Mouse (Mus musculus) heart, adult 8-10 months (tissue): ENCODE results near the gene Nfkbie. TPM values are rescaled to one million over a fixed set of nuclear protein-coding genes. Genes with fewer than 3 reads are reported as not detected.

Source experiments
- DNase-seq: peaks from one replicate; pipeline ENCODE4 v3.0.0; 2022; ENCODE audit warnings: low spot score
- total RNA-seq, 4 experiments: library from RNA; stranded (reverse); gene quantifications; 2 replicates each; pipeline ENCODE4 v1.2.4; 2022

Gene Nfkbie
- total RNA-seq, 4 experiments from 2014 or later = 0.65 to 1.5 (median 1.3) TPM

DNA sequence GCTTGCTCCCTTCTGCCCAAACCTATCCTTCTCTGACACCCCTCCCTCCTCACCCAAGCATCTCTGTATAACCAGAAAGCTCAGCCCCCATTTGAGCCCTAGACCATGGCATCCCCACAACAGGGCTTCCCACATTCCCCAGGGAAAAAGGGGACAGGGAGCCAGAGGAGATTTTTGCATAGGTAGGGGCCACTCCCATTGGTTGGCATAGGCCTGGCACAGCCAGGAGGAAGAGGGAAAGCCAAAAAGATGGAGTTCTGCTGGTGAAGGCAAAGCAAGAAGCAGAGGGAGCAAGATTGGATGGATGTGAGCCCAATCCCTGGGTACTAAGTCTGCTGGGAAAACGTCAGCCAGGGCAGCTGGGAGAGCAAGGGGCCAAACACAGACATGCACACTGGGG, 12.4 kb upstream of the Nfkbie start:
- DNase-seq = no peak

DNA sequence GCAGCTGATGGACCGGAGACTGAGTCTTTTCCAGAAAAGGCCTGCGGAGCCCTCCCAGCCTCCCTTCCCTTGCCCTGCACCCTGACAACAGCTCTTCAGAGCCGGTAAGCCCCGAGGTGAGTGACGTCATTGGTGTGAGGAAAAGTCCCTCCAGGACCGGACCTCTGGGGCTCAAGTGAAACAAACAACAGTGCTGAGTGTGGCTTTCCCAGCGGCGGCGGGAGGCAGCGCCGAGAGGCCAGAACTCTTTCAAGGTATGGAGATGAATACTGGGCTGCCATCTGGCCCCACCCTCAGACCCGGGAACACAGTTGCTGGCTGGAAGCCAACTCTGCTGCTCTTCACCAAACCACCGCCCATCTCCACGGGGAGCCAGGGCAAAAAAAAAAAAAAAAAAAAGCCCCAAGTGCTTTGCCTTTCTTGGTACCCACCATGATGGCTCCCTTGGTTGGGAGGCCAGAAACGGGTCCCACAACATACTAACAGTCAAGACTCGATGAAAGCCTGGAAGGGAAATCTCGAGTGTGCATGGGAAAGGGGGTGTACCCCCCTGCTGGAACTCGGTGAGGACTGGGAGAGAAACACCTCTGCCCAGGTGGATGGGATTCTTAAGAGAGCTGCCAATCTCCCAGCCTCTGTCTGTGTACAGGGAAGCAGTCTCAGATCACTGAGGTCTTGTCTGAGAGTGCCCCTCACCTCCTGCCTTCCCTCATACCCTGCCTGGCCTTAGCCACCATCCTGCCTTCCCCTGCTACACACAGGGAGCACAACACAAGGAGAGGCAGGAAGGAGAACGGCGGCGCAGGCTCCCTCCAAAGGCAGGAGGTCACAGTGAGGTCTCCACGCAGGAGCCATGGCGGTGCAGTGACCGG, 11.3 kb upstream of the Nfkbie start:
- no peak for DNase-seq

GRCm38 (mm10) chr17:45544873-45545277, 10.6 kb upstream of the Nfkbie start:
- no peak for DNase-seq

DNA sequence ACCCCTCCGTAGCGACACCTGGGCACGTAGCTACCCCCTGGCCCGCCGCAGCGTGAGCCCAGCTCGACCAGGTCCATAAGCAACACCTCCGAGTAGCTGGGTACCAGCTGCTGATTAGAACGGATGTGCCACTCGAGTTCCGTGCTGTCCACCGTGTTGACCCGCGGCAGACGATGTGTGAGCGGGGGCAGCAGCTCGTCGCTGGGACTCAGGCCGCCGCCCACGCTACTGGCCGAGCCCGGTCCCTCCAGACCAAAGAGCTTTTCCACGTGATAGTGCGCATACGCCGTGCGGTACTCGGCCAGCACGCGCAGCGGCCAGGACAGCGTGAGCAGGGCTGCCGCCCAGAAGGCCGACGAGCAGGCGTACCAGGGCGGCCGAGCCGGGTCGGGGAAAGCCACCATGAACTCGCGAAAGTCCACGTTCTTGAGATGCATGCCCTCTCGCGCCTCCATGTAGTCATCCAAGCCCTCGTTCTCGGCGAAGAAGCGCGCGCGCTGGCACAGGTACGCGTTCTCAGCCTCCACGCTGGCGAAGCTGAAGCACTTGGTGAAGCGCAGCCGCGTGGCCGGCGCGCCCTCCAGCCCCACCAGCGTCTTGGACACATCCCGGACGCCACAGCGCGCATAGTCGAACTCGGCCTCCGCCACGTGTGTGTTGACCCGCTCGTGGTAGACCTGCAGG, 10.1 kb upstream of the Nfkbie start:
- DNase-seq = no peak

DNA sequence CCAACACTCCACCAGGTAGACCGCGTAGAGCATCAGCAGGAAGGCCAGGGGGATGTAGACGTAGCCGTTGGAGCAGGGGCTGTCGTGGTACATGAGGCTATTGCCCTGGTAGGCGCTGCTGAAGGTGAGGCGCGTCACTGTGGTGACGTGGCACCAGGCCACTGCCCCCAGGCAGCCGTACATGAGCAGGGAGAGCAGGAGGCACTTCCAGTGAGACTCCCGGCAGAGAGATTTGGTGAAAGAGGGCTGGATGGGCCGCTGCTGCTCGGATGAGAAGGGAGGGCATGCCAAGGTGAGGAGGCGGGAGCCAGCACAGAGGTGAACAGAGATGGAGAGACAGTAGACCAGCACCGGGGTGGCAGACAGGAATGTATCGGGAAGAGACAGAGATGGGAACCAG, 8.6 kb upstream of the Nfkbie start:
- DNase-seq = no peak

DNA sequence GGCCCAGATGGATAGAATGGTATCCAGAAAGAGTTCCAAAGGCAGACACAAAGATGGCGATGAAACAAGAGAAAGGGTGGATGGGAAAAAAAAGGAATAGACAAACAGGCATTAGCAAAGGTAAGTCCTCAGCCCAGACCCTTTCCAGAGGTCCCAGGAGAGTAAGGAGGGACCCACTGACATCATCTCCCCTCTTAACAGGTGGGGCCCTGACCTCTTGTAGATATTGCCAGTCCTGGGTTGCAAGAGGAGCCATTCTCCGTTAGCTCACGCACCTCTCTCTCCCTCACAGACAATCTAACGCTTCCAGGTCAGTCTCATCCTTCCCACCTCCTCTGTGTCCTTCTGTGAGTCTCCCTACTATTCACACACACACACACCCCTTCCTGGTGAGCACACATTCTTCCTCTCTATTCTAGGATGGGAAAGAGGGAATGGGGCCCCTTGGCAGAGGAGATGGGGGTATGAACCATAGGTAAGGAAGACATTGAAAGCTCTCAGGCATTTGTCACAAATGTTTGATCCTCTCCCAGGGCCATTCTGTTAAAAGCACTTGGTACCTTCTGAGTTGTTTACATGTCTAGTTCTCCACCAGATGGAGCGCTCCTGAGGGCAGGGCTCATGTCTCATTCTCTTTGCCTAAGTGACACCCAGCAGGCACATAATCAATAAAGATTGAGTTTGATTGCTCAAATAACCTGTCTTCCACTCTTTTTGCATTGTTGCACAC, 7.9 kb upstream of the Nfkbie start:
- DNase-seq = no peak

- DNase-seq = no peak
These were observed 6.7 kb upstream of the Nfkbie start for GRCm38 (mm10) chr17:45548541-45549512.

GRCm38 (mm10) chr17:45549617-45550181, 5.8 kb upstream of the Nfkbie start, which contains the start of gene Tmem151b:
TSS of gene Tmem151b (minus strand) at chr17:45549677.
- no peak for DNase-seq

DNA sequence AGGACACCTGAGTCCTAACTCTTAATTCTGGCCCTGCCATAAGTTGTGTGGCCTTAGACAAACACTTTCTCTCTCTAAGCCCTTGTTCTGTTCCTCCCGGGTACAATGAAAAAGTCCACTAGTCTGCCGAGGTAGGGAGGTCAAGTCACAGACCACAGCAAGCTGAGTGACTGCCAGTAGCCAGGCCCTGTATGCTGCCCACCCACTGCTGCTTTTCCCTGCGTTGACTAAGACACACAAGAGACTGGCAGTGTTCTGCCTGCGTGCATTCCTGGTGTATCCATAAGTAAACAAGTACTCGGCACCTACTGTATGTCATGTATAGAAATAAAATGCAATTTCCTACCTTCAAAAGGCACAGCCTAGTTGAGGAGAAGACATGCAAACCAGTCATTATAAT, 5.2 kb upstream of the Nfkbie start:
- no peak for DNase-seq

GRCm38 (mm10) chr17:45551249-45551796, 4.2 kb upstream of the Nfkbie start:
- DNase-seq = no peak

GRCm38 (mm10) chr17:45551816-45552451, 3.6 kb upstream of the Nfkbie start:
- DNase-seq = peak; percentile 82

DNA sequence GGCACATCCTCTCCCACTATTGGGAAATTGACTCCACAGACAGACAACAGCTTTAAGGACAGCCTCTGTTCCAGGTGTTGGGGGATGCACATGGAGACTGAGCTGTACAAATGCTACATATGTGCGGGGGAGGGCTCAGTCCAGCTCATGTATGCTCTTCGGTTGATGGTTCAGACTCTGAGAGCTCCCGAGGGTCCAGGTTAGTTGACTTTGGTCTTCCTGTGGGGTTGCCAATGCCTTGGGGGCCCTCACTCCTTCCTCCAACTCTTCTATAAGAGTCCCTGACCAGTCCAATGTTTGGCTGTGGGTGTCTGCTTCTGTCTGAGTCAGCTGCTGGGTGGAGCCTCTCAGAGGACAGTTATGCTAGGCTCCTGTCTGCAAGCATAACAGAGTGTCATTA, 2.4 kb upstream of the Nfkbie start:
- DNase-seq = no peak

- no peak for DNase-seq
These were observed 1.1 kb upstream of the Nfkbie start for GRCm38 (mm10) chr17:45554420-45554819.

DNA sequence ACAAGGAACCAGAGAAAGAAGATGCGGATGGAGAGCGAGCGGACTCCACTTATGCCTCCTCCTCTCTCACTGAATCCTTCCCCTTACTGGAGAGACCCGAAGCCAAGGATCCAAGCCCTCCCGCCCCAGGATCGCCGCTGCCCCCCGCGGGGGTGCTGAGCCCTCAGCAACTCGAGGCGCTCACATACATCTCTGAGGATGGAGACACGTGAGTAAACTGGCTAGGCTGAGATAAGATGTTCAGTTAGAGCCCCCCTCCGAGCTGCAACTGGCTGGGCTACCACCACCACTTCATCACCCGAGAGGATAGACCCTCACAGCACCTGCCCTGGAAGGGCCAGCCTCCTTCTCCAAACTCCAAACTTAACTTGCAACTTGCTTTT, 595 bp downstream of the Nfkbie start:
- no peak for DNase-seq

GRCm38 (mm10) chr17:45556514-45557245, 1.2 kb downstream of the Nfkbie start:
- DNase-seq = no peak

GRCm38 (mm10) chr17:45557246-45557824, 1.8 kb downstream of the Nfkbie start:
- no peak for DNase-seq

DNA sequence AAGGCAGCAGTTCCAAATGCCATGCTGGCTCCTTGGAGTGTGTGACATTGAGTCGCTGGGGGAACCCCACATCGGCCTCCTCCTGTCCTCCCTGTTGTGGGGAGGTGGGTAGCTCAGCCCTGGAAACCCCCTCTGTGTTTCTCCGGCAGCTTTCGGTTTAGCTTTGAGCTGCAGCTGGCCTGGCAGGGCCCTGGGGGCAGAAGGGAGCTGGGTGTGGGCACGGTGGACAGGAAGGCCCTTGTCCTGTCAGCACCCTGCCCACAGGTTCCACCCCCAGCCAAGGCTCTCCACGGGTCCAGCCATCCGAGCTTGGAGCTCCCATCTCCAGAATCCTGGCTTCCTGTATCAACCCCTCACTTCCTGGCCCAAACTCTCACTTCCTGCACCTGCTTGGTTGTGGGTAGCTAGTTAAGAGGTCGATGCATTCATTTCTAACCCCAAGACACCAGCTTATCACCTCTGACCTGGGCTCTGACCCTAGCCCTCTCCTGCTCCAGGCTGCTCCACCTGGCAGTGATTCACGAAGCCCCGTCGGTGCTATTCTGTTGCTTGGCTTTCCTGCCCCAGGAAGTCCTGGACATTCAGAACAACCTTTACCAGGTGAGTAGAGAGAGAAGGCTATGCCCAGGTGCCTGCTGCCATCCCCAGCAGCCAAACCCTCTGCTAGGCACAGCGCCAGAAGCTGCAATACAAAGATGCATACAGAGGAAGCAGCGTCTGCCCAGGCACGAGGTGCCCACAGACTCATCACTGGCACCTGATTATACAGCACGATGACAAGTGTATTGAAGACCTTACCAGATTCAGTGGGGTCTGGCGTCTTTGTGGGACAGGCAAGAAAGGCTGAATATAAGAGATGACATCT, 2.7 kb downstream of the Nfkbie start:
- DNase-seq = no peak
